Mouse (Mus musculus) CD4-positive, CD25-positive, alpha-beta regulatory T cell, adult 2 months (primary cell): ENCODE data around the gene Aff3.

Experiments used
- DNase-seq: peaks from one replicate; pipeline ENCODE4 v3.0.0-alpha.2; 2012; ENCODE audit warnings: low read depth, low spot score

The Aff3 gene

GRCm38 (mm10) chr1:38601802-38602508 is 62.8 kb downstream of the Aff3 start:
- DNase-seq = peak; percentile 55

GRCm38 (mm10) chr1:38595311-38595710 is 69.4 kb downstream of the Aff3 start:
- no peak for DNase-seq

GRCm38 (mm10) chr1:38594766-38595165 is 70.0 kb downstream of the Aff3 start:
- DNase-seq = no peak

GRCm38 (mm10) chr1:38591194-38591593 is 73.6 kb downstream of the Aff3 start:
- no peak for DNase-seq

- DNase-seq = no peak
Observed at GRCm38 (mm10) chr1:38588741-38589140, 76.0 kb downstream of the Aff3 start.

GRCm38 (mm10) chr1:38582328-38582727 is 82.4 kb downstream of the Aff3 start:
- no peak for DNase-seq

GRCm38 (mm10) chr1:38580572-38580971 is 84.2 kb downstream of the Aff3 start:
- DNase-seq = peak; percentile 42

- DNase-seq = no peak
Observed at GRCm38 (mm10) chr1:38578339-38578738, 86.4 kb downstream of the Aff3 start.

- no peak for DNase-seq
Observed at GRCm38 (mm10) chr1:38567791-38568190, 97.0 kb downstream of the Aff3 start.

GRCm38 (mm10) chr1:38566101-38566678 is 98.6 kb downstream of the Aff3 start:
- DNase-seq = no peak

GRCm38 (mm10) chr1:38565295-38565777 is 99.4 kb downstream of the Aff3 start:
- no peak for DNase-seq

- no peak for DNase-seq
Observed at GRCm38 (mm10) chr1:38562397-38563199, 102.2 kb downstream of the Aff3 start.

- DNase-seq = no peak
Observed at GRCm38 (mm10) chr1:38561331-38561730, 103.4 kb downstream of the Aff3 start.

- DNase-seq = no peak
Observed at GRCm38 (mm10) chr1:38560666-38561065, 104.1 kb downstream of the Aff3 start.

GRCm38 (mm10) chr1:38557615-38558014 is 107.1 kb downstream of the Aff3 start:
- peak; percentile 86 for DNase-seq

GRCm38 (mm10) chr1:38554546-38554945 is 110.2 kb downstream of the Aff3 start:
- no peak for DNase-seq

- DNase-seq = no peak
Observed at GRCm38 (mm10) chr1:38553090-38553489, 111.7 kb downstream of the Aff3 start.

- DNase-seq = no peak
Observed at GRCm38 (mm10) chr1:38550579-38550978, 114.2 kb downstream of the Aff3 start.

- DNase-seq = no peak
Observed at GRCm38 (mm10) chr1:38548671-38549661, 115.8 kb downstream of the Aff3 start.

GRCm38 (mm10) chr1:38547685-38548084 is 117.1 kb downstream of the Aff3 start:
- no peak for DNase-seq

GRCm38 (mm10) chr1:38546696-38547095 is 118.1 kb downstream of the Aff3 start:
- DNase-seq = no peak
